Mouse (Mus musculus) spleen, postnatal 10 days (tissue): ENCODE data around the gene Olfr738.

Experiments
- DNase-seq, 2 experiments: peaks; one replicate each; pipeline ENCODE4 v3.0.0; 2021 to 2022; ENCODE audit warnings: low spot score in 2 of 2

The Olfr738 gene

GRCm38 (mm10) chr14:50407268-50407667 is at the start of gene Olfr738:
Olfr738 (plus strand) TSS chr14:50407568.
- no peak for DNase-seq

GRCm38 (mm10) chr14:50357593-50357992 is 49.8 kb upstream of the Olfr738 start, which contains the start of gene Tlr11:
Tlr11 (plus strand) TSS chr14:50357914.
- DNase-seq, result no peak

DNA sequence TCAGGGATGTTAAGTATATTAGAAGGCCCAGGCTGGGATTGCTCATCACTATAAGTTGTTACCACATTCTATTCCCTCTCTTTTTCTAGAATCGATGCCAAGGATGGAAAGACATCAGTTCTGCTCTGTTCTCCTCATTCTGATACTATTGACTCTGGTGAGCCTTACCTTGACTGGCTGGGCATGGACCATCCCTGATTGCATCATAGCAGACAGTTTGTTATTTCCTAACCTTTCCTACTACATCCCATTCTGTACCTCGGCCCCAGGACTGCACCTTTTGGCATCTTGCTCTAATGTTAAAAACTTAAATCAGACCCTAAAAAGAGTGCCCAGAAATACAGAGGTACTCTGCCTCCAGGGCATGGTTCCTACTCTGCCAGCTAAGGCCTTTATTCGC is 46.9 kb upstream of the Olfr738 start:
- DNase-seq, result no peak

GRCm38 (mm10) chr14:50363561-50363960 is 43.8 kb upstream of the Olfr738 start:
- no peak for DNase-seq

DNA sequence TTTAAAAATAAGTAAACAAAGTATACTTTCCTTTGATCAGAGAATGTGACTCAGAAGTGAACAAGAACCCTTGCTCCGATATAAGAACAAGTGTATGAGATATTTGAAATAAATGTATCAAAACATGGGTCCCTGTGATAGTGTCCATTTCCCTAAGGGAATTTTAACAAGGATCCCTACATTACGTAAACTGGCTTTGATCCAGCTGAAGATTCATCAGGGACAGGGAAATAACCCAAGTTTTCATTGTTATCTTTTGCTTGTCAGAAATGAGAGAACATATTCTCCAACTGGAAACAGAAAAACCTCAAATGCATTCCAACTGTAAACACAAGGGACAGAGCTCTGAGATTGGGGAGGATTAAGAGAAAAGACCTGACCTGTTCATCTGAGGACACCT is 26.5 kb upstream of the Olfr738 start, which contains the start of gene Olfr736:
TSS of gene Olfr736 (plus strand) at position 301 of the 400 bp plus-strand sequence.
- DNase-seq, result no peak

DNA sequence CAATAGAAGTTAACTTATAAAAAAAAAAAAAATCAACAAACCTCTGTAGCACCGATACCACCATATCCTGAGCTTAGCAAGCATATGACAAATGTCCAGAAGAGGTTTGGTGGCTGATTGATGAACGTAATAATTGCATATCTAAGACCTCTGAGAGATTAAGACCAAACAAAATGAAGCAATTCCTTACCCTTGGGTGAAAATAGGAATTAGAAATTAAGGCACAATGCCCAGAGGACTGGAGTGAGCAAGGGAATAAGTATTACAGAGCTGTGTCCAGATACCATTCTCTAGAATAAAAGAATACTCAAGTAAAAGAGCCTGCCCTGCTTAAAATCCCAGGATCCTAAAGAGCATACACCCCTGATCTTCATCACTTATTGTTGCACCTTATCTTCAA is 11.0 kb downstream of the Olfr738 start, which contains the start of gene Olfr739:
TSS of gene Olfr739 (plus strand) at position 301 of the 400 bp plus-strand sequence.
- no peak for DNase-seq

DNA sequence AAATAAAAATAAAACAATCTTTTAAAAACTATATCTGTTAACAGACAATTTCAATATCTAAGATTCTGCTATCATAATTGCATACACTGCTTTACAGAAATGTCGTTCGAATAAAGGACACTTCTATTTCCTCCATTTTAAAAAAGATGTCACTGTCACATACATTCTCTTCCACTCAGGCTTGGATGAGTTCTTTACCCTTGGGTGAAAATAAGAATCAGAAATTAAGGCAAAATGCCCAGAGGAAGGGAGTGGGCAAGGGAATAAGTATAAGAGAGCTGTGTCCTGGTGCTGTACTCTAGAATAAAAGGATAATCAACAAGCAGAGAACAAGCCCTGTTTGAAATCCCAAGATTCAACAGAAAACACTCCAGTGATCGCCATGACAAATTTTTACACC is 37.9 kb downstream of the Olfr738 start, which contains the start of gene Olfr740:
TSS of gene Olfr740 (plus strand) at position 301 of the 400 bp plus-strand sequence.
- no peak for DNase-seq
